Mouse (Mus musculus): ENCODE results near the gene Cryzl1.

DNA sequence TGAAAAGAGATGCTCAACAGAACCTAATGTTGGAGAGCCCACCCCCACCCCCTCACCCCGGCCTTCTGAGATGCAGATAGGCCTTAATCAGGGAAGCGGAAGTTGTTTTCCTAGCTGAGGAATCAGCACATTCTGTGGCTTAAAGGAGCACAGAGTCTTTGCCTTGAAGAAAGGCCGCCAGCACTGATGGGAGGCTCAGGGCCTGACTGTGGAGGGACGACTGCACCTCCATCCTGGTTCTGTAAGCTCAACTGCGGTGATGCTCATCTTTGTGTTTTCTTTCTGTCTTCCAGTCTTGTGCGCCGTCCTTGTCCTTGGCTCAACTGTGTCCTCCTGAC is 12.1 kb upstream of the Cryzl1 start:
- no peak for TF ChIP-seq POLR2A (IDR thresholded peaks at IDR 0.05; ENCODE audit: low read depth, low read length)
- no peak for TF ChIP-seq CTCF (IDR thresholded peaks at IDR 0.05; ENCODE audit: extremely low read depth, insufficient read depth, insufficient read length, insufficient replicate concordance)
